In genomic region chr7:65737286-65738040, GRCm38 (mm10) we compare ENCODE assay signal across 8 mouse cellular contexts. TPM values are rescaled to one million over a fixed set of nuclear protein-coding genes. Genes with fewer than 3 reads are reported as not detected.
DNase-seq lines count a peak whose midpoint lies in the region; ATAC-seq lines count a peak whose summit lies in the region.

No protein-coding gene starts in this region.

- no peaks in the 10 kb centered on the region for H3K36me3 ChIP-seq in heart, embryonic 11.5 days (ENCODE audit: control insufficient read depth, insufficient read depth, low read length)

- no peaks in the 10 kb centered on the region for H3K27me3 ChIP-seq in heart, embryonic 11.5 days (ENCODE audit: control insufficient read depth, insufficient read depth, low read length)

- no peak overlapping the region for H3K9ac ChIP-seq in heart, embryonic 11.5 days (ENCODE audit: low read depth, low read length)

- no peaks in the 10 kb centered on the region for H3K9me3 ChIP-seq in heart, embryonic 11.5 days (replicated peaks; ENCODE audit: control insufficient read depth, low read length)

- DNase-seq in heart, adult 11 months, result peak; percentile 94
- DNase-seq in adrenal gland, adult 18-20 months (ENCODE audit: low spot score in 2 of 2), result peak; percentile 66 to 73
- DNase-seq in heart, postnatal 36 days, result peak; percentile 53 to 56
- peak; percentile 57 to 70 for DNase-seq in lung, postnatal 4 days
- no peak for DNase-seq in T-cell, adult 2 months (ENCODE audit: low spot score)
- DNase-seq in c-Kit-positive CD71-positive TER-119-positive erythroid progenitor cells, embryonic 14.5 days (ENCODE audit: low spot score), result no peak

- H3K4me2 ChIP-seq in heart, embryonic 11.5 days, result no peak overlapping the region

- intact Hi-C loops in heart, postnatal 36 days (cut with DNase I), result no loop called here

- H3K4me1 ChIP-seq in heart, embryonic 11.5 days (ENCODE audit: control insufficient read depth, insufficient read depth, low read length), result peaks cover 3% of the 10 kb centered on the region; the same call in 1 of the 2 replicates

- no peak for ATAC-seq in heart, embryonic 11.5 days (replicated peaks; ENCODE audit: insufficient number of reproducible peaks, low FRiP score, low TSS enrichment)
- ATAC-seq in frontal cortex, adult (ENCODE audit: low TSS enrichment), result no peak

- no peak overlapping the region for H3K4me3 ChIP-seq in heart, embryonic 11.5 days (ENCODE audit: low read depth, low read length)

- 56% methylated on average over 12 of the region's 12 CpGs for WGBS in heart, embryonic 11.5 days (ENCODE audit: insufficient replicate concordance)

- H3K27ac ChIP-seq in heart, embryonic 11.5 days (ENCODE audit: low read depth, low read length), result no peak overlapping the region

RNA-seq across cellular contexts. Expression of gene Tm2d3, which starts 46.5 kb away (rescaled TPM):
- 48.1 and 49.6 TPM in 2 replicates for polyA plus RNA-seq in heart, embryonic 11.5 days (2014; fragmentation: Nextera tagmentation; extraction: Ambion mirVana)
- total RNA-seq in adrenal gland, adult 18-20 months (2021), result 10 to 100 TPM; 62.5 to 66.5 TPM
- total RNA-seq in heart, postnatal 36 days (2021), result 10 to 100 TPM; 18.2 to 19.0 TPM

Comparison
In these comparisons a context has a peak if more than half of its experiments do, and no peak if none do; other contexts are left out.
1. DNase-seq: peak in heart, adult 11 months (single experiment), adrenal gland, adult 18-20 months (2 of 2), heart, postnatal 36 days (2 of 2) and lung, postnatal 4 days (2 of 2); none in T-cell, adult 2 months (single experiment) and c-Kit-positive CD71-positive TER-119-positive erythroid progenitor cells, embryonic 14.5 days (single experiment).